Mouse (Mus musculus): Measurements from ENCODE around the gene Ubr7. TPM values are rescaled to one million over a fixed set of nuclear protein-coding genes. Genes with fewer than 3 reads are reported as not detected.

The Ubr7 gene
- total RNA-seq, 2 experiments from 2014 or later, result 28.7 to 31.1 TPM

- DNase-seq (ENCODE audit: low spot score in 2 of 2), result no peak
Measured at GRCm38 (mm10) chr12:102742056-102742455, 15.7 kb upstream of the Ubr7 start.

DNA sequence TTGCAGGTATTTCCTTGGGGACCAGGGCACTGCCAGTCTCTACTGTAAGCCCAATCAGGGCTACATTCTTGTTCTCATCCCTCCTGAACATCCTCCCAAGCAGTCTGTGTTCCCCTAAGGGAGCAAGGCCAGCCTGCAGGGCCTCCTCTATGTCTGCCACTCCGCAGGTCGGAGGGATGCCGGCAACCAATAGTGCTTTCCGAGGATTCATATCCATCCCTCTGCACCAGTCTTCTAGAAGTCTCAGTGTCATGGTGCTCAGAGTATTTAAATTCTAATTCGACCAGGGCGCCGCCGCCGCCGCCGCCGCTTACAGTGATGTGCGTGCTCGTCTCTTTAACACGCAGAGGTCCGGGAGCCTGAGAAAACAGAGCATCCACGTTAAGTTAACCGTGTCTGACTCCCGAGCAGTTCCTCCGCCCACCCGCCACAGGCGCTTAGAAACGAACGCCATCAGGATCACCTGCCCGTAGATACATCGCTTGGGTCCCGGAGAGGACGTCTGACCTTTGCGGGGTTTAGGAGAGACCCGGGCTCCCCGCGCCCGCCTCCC lies 14.7 kb upstream of the Ubr7 start:
- DNase-seq (ENCODE audit: low spot score in 2 of 2), result no peak

DNA sequence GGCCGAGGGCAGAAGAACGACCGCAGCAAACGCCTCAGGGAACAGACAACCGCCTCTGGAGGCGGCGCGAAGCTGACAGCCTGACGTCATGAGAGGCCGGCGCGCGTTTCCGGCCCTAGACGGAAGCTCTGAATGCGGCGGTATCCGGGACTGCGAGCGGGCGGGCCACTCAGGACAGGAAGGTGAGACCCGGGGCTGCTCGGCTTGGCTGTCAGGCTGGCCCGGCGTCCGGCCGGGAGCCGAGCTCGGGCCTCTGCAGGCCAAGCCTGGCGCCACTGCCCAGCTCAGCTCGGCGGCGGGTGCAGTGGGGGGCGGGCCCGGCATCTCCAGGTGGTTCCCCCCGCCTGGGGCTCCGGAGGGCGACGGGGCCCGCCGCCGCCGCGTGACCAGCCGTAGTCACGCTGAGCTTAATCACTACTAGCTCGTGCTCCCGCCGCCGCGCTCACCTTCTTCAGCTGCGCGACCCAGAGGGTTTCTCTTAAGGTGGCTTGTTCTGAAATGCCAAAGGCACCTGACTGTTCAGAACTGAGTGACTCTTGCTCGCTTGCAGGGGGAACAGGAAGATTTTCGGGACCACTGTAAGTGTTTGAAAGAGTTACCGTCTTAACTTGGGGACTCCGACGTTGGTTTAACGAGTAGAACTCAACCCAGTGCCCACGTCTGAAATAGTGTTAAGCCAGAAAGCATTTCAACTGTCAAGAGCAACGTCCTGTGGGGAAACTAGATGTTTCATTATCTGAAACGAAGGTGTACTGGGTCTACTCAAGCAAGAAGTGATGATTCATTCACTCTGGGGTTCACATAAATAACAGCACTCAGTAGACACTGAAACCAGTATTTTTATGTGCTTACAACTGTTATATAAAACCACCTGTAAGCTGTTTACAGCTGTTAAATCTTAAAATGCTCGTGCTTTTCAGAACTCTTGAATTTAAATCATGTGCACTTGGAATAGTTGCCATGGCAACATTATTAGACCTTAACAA lies 13.9 kb upstream of the Ubr7 start, which contains the start of the genes Moap1 and Tmem251:
Moap1 (minus strand) TSS at position 73 of the 986 bp plus-strand sequence.
Tmem251 (plus strand) TSS at position 174 of the 986 bp plus-strand sequence.
- DNase-seq (ENCODE audit: low spot score in 2 of 2), result peak; percentile 71 to 87

DNA sequence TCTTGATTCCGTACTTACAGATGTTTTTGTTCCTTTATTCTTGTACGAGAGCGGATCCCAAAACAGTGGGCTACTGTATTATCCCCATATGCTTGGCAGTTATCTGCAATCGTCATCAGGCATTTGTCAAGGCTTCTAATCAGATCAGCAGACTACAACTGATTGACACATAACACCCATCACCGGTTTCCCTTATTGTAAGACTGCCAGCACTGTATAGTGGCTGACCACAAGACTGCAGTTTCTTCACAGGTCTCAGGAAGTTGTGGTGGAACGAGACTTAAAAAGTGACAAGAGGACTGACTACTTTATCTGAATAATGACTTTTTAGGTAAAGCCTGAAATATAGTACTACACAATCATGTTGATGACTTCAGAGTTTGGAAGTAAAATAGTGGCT lies 12.9 kb upstream of the Ubr7 start:
- DNase-seq (ENCODE audit: low spot score in 2 of 2), result no peak

GRCm38 (mm10) chr12:102748256-102748655 lies 9.5 kb upstream of the Ubr7 start:
- DNase-seq (ENCODE audit: low spot score in 2 of 2), result no peak

- no peak for DNase-seq (ENCODE audit: low spot score in 2 of 2)
Measured at GRCm38 (mm10) chr12:102756304-102756703, 1.5 kb upstream of the Ubr7 start.

DNA sequence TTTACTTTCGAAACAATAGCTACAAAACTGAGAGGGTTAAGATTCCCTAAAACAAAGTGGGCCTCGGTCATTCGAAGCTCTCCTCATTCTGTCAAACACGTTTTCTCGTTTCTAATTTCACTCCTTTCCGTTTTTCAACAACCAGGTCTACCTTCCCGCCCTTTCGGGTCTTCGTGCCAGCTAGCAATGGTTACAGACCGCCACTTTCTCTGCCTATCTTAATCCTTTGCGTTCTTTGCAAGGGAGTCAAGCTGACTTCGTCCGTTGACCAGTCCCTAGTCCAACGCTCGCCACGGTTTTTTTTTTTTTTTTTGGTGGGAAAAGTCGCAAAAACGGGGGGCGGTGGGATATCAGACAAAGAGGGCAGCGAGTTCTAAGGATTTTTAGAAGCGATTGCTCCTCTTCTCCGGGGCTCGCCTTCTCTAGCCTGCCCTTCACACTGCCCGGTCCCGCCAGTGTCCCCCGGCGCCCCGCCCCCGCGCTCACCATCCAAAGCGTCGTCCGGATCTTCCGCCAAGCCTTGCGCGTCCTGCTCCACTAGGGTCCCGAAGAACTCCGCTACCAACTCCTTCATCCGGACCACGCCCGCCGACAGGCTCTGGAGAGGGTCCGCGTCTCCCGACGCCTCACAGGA lies 595 bp upstream of the Ubr7 start:
- DNase-seq (ENCODE audit: low spot score in 2 of 2), result peak; percentile 75 to 92

DNA sequence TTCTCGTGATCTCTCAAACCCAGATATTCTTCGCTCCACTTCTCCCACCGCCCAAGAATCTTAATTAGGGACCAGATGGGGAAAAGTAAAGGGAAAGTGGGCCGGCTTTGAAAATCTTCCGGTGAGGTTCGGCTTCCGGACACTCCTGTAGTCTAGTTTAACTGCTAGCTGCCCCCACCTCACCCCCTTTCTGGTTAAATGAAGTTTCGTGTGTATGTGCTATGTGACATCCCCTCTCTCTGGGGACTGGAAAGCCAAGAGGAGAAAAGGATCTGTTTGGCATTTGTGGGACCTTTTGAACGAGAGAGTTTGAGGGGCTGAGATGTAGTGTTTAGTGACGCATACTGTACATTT lies 613 bp downstream of the Ubr7 start, which contains the start of gene Gm20604:
Gm20604 (minus strand) TSS at position 270 of the 354 bp plus-strand sequence.
- no peak for DNase-seq (ENCODE audit: low spot score in 2 of 2)

DNA sequence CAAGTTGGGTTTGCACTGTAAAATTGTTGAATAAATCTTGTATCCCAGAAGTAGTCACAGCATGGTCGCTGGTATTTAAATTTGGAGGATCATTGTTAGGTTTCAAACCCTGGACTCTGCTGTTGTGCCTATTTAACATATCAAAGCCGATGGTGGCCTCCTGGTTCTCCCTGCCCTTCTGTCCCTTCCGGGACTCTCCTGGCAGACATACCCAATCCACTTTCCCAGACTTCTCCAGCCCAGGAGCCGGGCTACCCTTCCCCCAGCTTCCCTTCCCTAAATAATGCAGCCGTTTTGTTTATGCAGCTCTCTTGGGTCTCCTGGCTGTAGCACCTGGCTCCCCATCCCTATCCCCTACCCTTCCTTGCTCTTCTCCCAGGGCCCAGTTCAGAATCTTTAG lies 1.2 kb downstream of the Ubr7 start:
- DNase-seq (ENCODE audit: low spot score in 2 of 2), result no peak

GRCm38 (mm10) chr12:102761668-102762067 lies 3.9 kb downstream of the Ubr7 start:
- no peak for DNase-seq (ENCODE audit: low spot score in 2 of 2)

DNA sequence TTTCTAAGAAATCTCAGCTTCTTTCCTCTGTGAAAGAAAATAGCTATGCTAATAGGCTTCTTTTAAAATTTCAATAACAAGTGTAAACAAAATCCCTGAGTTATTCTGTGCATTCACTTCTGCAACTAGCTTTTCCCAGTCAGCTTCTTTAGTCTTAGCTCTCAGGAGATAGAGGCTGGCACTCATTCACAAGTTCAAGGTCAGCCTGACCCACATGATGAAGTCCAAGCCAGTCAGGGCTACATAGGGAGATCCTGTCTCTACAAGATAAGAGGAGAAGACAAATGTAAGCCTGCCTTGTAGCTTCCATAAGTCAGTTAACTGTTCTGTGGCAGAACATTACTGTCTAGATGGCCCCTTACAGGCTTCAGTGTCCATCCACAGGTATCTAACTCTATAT lies 5.9 kb downstream of the Ubr7 start:
- no peak for DNase-seq (ENCODE audit: low spot score in 2 of 2)

GRCm38 (mm10) chr12:102769000-102769399 lies 11.2 kb downstream of the Ubr7 start:
- no peak for DNase-seq (ENCODE audit: low spot score in 2 of 2)

GRCm38 (mm10) chr12:102771601-102772000 lies 13.8 kb downstream of the Ubr7 start:
- no peak for DNase-seq (ENCODE audit: low spot score in 2 of 2)

DNA sequence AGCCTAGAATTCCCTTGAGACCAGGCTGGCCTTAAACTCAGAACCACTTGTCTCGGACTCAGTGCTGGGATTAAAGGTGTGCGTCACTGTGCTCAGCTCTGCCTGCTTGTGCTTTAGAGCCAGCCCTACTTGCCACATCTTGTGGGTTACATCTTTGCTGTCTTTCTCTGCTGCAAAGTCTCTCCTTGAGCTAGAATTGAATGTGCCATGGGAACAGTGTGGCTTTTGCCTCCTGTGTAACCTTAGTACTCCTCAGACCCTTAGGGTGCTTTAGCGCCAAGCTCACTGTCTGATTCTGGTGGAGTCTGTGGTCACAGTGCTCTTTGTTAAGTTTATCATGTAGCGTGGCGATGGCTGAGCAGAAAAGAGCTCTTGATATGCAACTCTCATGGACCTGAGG lies 14.9 kb downstream of the Ubr7 start:
- no peak for DNase-seq (ENCODE audit: low spot score in 2 of 2)

DNA sequence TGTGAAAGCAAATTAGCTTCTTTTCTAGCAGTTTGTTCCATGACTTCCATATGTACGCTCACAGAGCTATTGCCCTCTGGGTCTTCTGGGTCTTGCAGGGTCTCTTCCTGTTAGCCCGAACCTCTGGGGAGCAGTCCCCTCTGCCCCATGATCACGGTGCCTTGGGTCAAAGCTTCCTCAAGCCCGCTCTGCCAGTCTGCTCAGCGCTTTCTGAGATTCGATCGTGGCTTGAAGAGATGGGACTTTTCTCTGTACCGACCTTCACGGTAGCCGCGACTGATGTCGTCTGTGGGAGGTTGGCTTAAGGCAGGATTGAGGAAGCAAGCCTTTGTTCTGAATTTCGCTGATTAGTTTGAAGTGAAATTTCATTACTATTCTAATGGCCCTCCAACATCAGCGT lies 18.3 kb downstream of the Ubr7 start:
- DNase-seq (ENCODE audit: low spot score in 2 of 2), result no peak

GRCm38 (mm10) chr12:102778151-102778550 lies 20.4 kb downstream of the Ubr7 start:
- DNase-seq (ENCODE audit: low spot score in 2 of 2), result no peak

DNA sequence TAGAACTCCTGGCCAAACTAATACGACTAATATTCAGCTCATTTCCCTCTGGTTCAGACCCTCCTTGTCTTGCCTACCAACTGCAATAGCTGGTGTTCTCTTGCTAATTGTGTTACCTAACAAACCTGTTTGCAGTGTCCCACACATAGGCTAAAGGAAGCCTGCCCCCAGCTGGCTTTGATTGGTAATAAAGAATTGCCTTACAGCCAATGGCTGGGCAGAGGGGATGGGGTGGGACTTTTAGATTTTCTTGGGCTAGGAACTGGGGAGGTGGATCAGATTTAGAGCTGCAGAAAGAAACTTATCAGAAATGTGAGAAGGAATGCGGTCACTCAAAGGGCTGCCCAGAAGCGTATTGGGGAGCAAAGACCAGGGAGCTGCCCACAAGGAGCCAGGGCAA lies 21.7 kb downstream of the Ubr7 start:
- DNase-seq (ENCODE audit: low spot score in 2 of 2), result no peak

DNA sequence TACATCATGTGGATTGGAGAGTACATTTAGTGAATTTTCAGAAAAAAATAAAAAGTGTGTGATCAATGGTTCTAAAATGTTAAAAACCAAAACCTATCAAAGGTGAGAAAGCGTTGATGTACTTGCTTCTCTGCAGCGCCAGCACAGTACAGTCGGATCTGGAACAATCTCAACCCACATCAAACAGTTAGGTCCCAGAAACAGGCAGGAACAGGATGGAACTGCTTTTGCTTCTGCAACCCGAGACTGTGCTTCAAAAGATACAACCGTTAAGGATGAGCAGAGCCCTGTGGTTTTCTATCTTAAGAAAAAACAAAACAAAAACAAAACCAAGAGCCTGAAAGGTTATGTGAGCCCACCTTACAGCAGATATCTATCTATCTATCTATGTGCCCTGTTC lies 25.1 kb downstream of the Ubr7 start:
- no peak for DNase-seq (ENCODE audit: low spot score in 2 of 2)

DNA sequence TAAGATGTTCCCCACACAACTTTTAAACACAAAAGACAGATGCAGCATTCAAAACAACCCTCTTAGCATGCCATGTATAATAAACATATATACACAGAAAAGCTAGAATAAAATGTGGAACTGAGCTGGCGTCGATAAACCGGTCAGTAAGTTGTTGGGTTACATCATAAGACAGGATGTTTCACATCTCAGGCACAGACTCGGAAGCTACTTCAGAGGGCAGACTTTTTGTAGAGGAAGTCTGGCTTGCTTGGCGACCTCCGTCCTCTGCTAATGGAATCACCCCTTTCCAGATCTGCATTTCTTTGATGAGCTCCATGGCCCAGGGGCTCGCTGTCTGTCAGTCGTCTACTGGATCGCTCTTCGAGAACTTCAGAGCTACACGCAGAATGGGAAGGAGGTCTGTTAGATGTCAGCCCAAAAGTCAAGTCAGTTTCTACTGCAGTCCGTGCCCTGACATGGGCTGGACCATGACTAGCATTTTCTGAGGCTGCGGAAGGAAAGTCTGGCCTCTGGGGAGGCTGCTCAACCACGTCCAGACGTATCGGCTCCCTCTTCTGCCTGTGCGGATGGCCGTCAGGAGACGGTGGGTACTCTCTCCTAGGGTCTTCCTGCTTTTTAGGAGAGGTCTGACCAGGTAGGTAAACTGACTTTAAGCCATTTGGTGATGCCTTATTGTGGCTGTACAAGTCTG lies 27.3 kb downstream of the Ubr7 start:
- no peak for DNase-seq (ENCODE audit: low spot score in 2 of 2)

- DNase-seq (ENCODE audit: low spot score in 2 of 2), result no peak
Measured at GRCm38 (mm10) chr12:102785593-102785985, 27.8 kb downstream of the Ubr7 start.

- DNase-seq (ENCODE audit: low spot score in 2 of 2), result no peak
Measured at GRCm38 (mm10) chr12:102787927-102788326, 30.2 kb downstream of the Ubr7 start.

Measured in gastrocnemius, postnatal 4 days (tissue).